ENCODE assay signal across 16 mouse cellular contexts in the genomic region with DNA sequence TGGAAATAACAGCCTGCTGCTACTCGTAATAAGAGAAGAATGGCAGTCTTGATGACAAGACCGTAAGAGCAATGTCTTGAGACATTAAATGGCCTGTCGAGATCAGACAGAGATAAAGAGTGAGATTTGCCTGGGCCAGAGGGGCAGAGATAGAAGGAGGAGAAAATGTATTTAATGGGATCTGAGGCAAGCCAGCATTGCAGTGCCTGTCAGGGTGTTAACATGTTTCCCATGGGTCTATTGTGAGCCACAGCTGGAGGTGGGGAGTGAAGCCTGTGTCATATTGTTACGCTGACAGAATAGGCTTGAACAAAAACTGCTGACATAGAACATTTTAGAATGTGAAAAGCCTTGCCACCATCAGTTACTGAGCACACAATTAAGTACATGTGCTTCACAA.
DNase-seq lines count a peak whose midpoint lies in the region; ATAC-seq and TF ChIP-seq lines count a peak whose summit lies in the region.
"Had no signal": no experiment of that assay in that cellular context is flagged by ENCODE, and none has a peak within 500 bp of the region (broad histone marks: within the 10 kb centered on the region; RNA-seq: fewer than 3 reads in every experiment).

No protein-coding gene starts in this region.

- no peaks in the 10 kb centered on the region for H3K9me3 ChIP-seq in ES-E14 (ENCODE audit: control insufficient read depth, insufficient read depth, low read depth, low read length)
- H3K9me3 ChIP-seq in forebrain, embryonic 15.5 days, result no peaks in the 10 kb centered on the region
- H3K9me3 ChIP-seq in midbrain, embryonic 13.5 days, result no peaks in the 10 kb centered on the region
- H3K9me3 ChIP-seq: heart, embryonic 15.5 days; lung, embryonic 15.5 days; megakaryocyte, embryonic 14.5 days had no signal

- in situ Hi-C loops in ES-E14 (cut with MboI; ENCODE audit: low sequenced_read_pairs in 2 of 2, unreplicated experiment in 2 of 2), result no loop called here

- no peak overlapping the region for H3K9ac ChIP-seq in ES-E14 (ENCODE audit: insufficient read depth, low read depth, low read length, poor library complexity, severe bottlenecking)
- H3K9ac ChIP-seq in forebrain, embryonic 15.5 days (replicated peaks), result no peak overlapping the region
- no peak overlapping the region for H3K9ac ChIP-seq in midbrain, embryonic 13.5 days (replicated peaks)
- H3K9ac ChIP-seq: heart, embryonic 15.5 days; lung, embryonic 15.5 days had no signal

- H3K36me3 ChIP-seq in ES-E14 (ENCODE audit: control insufficient read depth, insufficient read depth, low read length, poor library complexity, severe bottlenecking), result no peaks in the 10 kb centered on the region
- H3K36me3 ChIP-seq in forebrain, embryonic 15.5 days, result no peaks in the 10 kb centered on the region
- H3K36me3 ChIP-seq in midbrain, embryonic 13.5 days, result no peaks in the 10 kb centered on the region
- H3K36me3 ChIP-seq: heart, embryonic 15.5 days; lung, embryonic 15.5 days had no signal

- no peaks in the 10 kb centered on the region for H3K27me3 ChIP-seq in forebrain, embryonic 15.5 days
- no peaks in the 10 kb centered on the region for H3K27me3 ChIP-seq in midbrain, embryonic 13.5 days
- H3K27me3 ChIP-seq: heart, embryonic 15.5 days; lung, embryonic 15.5 days; megakaryocyte, embryonic 14.5 days had no signal

- H3K27ac ChIP-seq in ES-E14 (ENCODE audit: insufficient read depth, low read depth, low read length, poor library complexity, severe bottlenecking), result no peak overlapping the region
- no peak overlapping the region for H3K27ac ChIP-seq in forebrain, embryonic 15.5 days (replicated peaks)
- no peak overlapping the region for H3K27ac ChIP-seq in midbrain, embryonic 13.5 days
- H3K27ac ChIP-seq: heart, embryonic 15.5 days; lung, embryonic 15.5 days had no signal

- peak; percentile 34 for DNase-seq in ES-E14 (ENCODE audit: low read depth, low spot score)
- peak; percentile 39 for DNase-seq in embryo, embryonic 11 days
- DNase-seq in kidney, postnatal 10 days, result no peak
- no peak for DNase-seq in thymus, adult 18-20 months
- no peak for DNase-seq in heart, adult 11 months
- DNase-seq in cerebellum, postnatal 10 days, result no peak
- DNase-seq: cerebellum, postnatal 14 days; gastrocnemius, postnatal 14 days; kidney, postnatal 4 days; thymus, postnatal 25 days had no signal

- no peak overlapping the region for H3K4me2 ChIP-seq in forebrain, embryonic 15.5 days (replicated peaks)
- no peak overlapping the region for H3K4me2 ChIP-seq in midbrain, embryonic 13.5 days (replicated peaks)
- H3K4me2 ChIP-seq: heart, embryonic 15.5 days; lung, embryonic 15.5 days had no signal

- H3K4me3 ChIP-seq in ES-E14 (ENCODE audit: insufficient read depth in 1 of 2, low read depth in 1 of 2, low read length in 2 of 2, poor library complexity in 1 of 2, severe bottlenecking in 1 of 2), result no peak overlapping the region
- H3K4me3 ChIP-seq in forebrain, embryonic 15.5 days, result no peak overlapping the region
- no peak overlapping the region for H3K4me3 ChIP-seq in midbrain, embryonic 13.5 days (replicated peaks)
- H3K4me3 ChIP-seq: erythroblast, embryonic 14.5 days; heart, embryonic 15.5 days; lung, embryonic 15.5 days; megakaryocyte, embryonic 14.5 days had no signal

- WGBS in forebrain, embryonic 15.5 days, result 5% methylated on average over 4 of the region's 4 CpGs
- WGBS in midbrain, embryonic 13.5 days, result 6% methylated on average over 4 of the region's 4 CpGs

- peak; percentile 82 for ATAC-seq in forebrain, embryonic 15.5 days (replicated peaks)
- peak; percentile 93 for ATAC-seq in midbrain, embryonic 13.5 days

- 0 out of 4 replicates have a peak, but pooled peaks cover 0 to 1% of the 10 kb centered on the region in 2 experiments for H3K4me1 ChIP-seq in ES-E14 (ENCODE audit: control insufficient read depth in 2 of 2, insufficient read depth in 2 of 2, low read length in 2 of 2, poor library complexity in 1 of 2)
- 0 out of 2 replicates have a peak, but pooled peaks cover 4% of the 10 kb centered on the region for H3K4me1 ChIP-seq in forebrain, embryonic 15.5 days
- peaks cover 13% of the 10 kb centered on the region for H3K4me1 ChIP-seq in midbrain, embryonic 13.5 days (replicated peaks)
- H3K4me1 ChIP-seq: heart, embryonic 15.5 days; lung, embryonic 15.5 days; megakaryocyte, embryonic 14.5 days had no signal

TF ChIP-seq in ES-E14, 5 proteins besides CTCF, POLR2A, EP300 and RAD21:
- peak; percentile 95 for TF ChIP-seq MAFK (IDR thresholded peaks at IDR 0.05; ENCODE audit: insufficient read depth, low read depth, low read length)
- TF ChIP-seq ZC3H11A (IDR thresholded peaks at IDR 0.05; ENCODE audit: borderline replicate concordance, low read depth, low read length), result no peak

Comparison
In these comparisons a context has a peak if more than half of its experiments do, and no peak if none do; other contexts are left out.
1. DNase-seq: peak in ES-E14 (single experiment) and embryo, embryonic 11 days (single experiment); none in kidney, postnatal 10 days (single experiment), thymus, adult 18-20 months (0 of 2), heart, adult 11 months (single experiment) and cerebellum, postnatal 10 days (0 of 2).